In genomic region chr17:30737797-30738196, GRCm38 (mm10) we compare ENCODE assay signal across 9 mouse cellular contexts.
DNase-seq lines count a peak whose midpoint lies in the region; ATAC-seq and TF ChIP-seq lines count a peak whose summit lies in the region.
"Had no signal": no experiment of that assay in that cellular context is flagged by ENCODE, and none has a peak within 500 bp of the region (broad histone marks: within the 10 kb centered on the region; RNA-seq: fewer than 3 reads in every experiment).

No protein-coding gene starts in this region.

- H3K27me3 ChIP-seq in kidney, postnatal 0 days (ENCODE audit: insufficient read depth, low read length): no peaks in the 10 kb centered on the region
- H3K27me3 ChIP-seq: heart, embryonic 13.5 days had no signal

- peak; percentile 68 for TF ChIP-seq CTCF in kidney, postnatal 0 days (IDR thresholded peaks at IDR 0.05; ENCODE audit: low read depth)

- DNase-seq in kidney, postnatal 0 days (ENCODE audit: low spot score): peak; percentile 61
- DNase-seq in kidney, adult 11 months: no peak
- DNase-seq in B cell, adult 2 months: peak; percentile 55 to 61
- DNase-seq in ES-CJ7 (ENCODE audit: low read depth, low spot score): peak; percentile 87
- peak; percentile 9 for DNase-seq in c-Kit-positive CD71-positive TER-119-negative erythroid progenitor cells, embryonic 14.5 days (ENCODE audit: low read depth)
- peak; percentile 34 to 76 for DNase-seq in kidney, postnatal 36 days
- DNase-seq in right cerebral cortex, postnatal 4 days: peak; percentile 61
- DNase-seq in yolk sac, embryonic 10.5 days (ENCODE audit: low spot score): no peak

- H3K4me2 ChIP-seq in kidney, postnatal 0 days (ENCODE audit: low read length): no peak overlapping the region
- H3K4me2 ChIP-seq: heart, embryonic 13.5 days had no signal

- H3K27ac ChIP-seq in kidney, postnatal 0 days: no peak overlapping the region
- H3K27ac ChIP-seq: heart, embryonic 13.5 days had no signal

- H3K36me3 ChIP-seq in kidney, postnatal 0 days (ENCODE audit: insufficient read depth, low read length): no peaks in the 10 kb centered on the region
- H3K36me3 ChIP-seq: heart, embryonic 13.5 days had no signal

- 44% methylated on average over 6 of the region's 6 CpGs for WGBS in kidney, postnatal 0 days

- ATAC-seq in kidney, postnatal 0 days (replicated peaks; ENCODE audit: low FRiP score, low read depth): no peak

- no peak overlapping the region for H3K9ac ChIP-seq in kidney, postnatal 0 days (ENCODE audit: low read depth, low read length)
- H3K9ac ChIP-seq: heart, embryonic 13.5 days had no signal

- H3K4me1 ChIP-seq in kidney, postnatal 0 days (replicated peaks; ENCODE audit: insufficient read depth, low read length): no peaks in the 10 kb centered on the region
- H3K4me1 ChIP-seq: heart, embryonic 13.5 days had no signal

- no peaks in the 10 kb centered on the region for H3K9me3 ChIP-seq in kidney, postnatal 0 days (replicated peaks; ENCODE audit: low read length)

- H3K4me3 ChIP-seq in kidney, postnatal 0 days (replicated peaks; ENCODE audit: low read depth, low read length): no peak overlapping the region
- H3K4me3 ChIP-seq: heart, embryonic 13.5 days had no signal

Comparison
In these comparisons a context has a peak if more than half of its experiments do, and no peak if none do; other contexts are left out.
1. DNase-seq: peak in kidney, postnatal 0 days (single experiment), B cell, adult 2 months (2 of 2), ES-CJ7 (single experiment), c-Kit-positive CD71-positive TER-119-negative erythroid progenitor cells, embryonic 14.5 days (single experiment), kidney, postnatal 36 days (2 of 2) and right cerebral cortex, postnatal 4 days (single experiment); none in kidney, adult 11 months (single experiment) and yolk sac, embryonic 10.5 days (single experiment).